Mouse (Mus musculus) frontal cortex, postnatal 10 days (tissue): ENCODE data around the gene Bicral.
"Not testable (repeated sequence)": the region's sequence is repeated elsewhere in the genome, so short reads cannot be mapped to it uniquely, and the experiment has no call there.

Experiments
- DNase-seq, 2 experiments: peaks; one replicate each; pipeline ENCODE4 v3.0.0; 2022; ENCODE audit warnings: low spot score in 2 of 2, mixed read lengths in 1 of 2

The Bicral gene

GRCm38 (mm10) chr17:46875626-46876025, 17.3 kb upstream of the Bicral start:
- no peak for DNase-seq

- no peak for DNase-seq
Observed at GRCm38 (mm10) chr17:46874133-46874532, 15.9 kb upstream of the Bicral start.

- DNase-seq: no peak
Observed at GRCm38 (mm10) chr17:46872806-46873205, 14.5 kb upstream of the Bicral start.

- no peak for DNase-seq
Observed at GRCm38 (mm10) chr17:46870913-46871312, 12.6 kb upstream of the Bicral start.

GRCm38 (mm10) chr17:46870204-46870798, 12.0 kb upstream of the Bicral start:
- DNase-seq: no peak

GRCm38 (mm10) chr17:46866836-46867235, 8.6 kb upstream of the Bicral start:
- no peak for DNase-seq

GRCm38 (mm10) chr17:46864566-46865195, 6.4 kb upstream of the Bicral start:
- no peak for DNase-seq

- no peak for DNase-seq
Observed at GRCm38 (mm10) chr17:46860120-46860519, 1.8 kb upstream of the Bicral start.

GRCm38 (mm10) chr17:46858749-46859444, 615 bp upstream of the Bicral start:
- no peak for DNase-seq

GRCm38 (mm10) chr17:46857361-46857902, 850 bp downstream of the Bicral start:
- DNase-seq: peak; percentile 77 to 81

- peak; percentile 57 to 79 for DNase-seq
Observed at GRCm38 (mm10) chr17:46856471-46857360, 1.6 kb downstream of the Bicral start.

- no peak for DNase-seq
Observed at GRCm38 (mm10) chr17:46856107-46856388, 2.2 kb downstream of the Bicral start.

GRCm38 (mm10) chr17:46855328-46856106, 2.8 kb downstream of the Bicral start:
- DNase-seq: no peak

GRCm38 (mm10) chr17:46854640-46855110, 3.6 kb downstream of the Bicral start:
- DNase-seq: no peak

GRCm38 (mm10) chr17:46854096-46854495, 4.2 kb downstream of the Bicral start:
- DNase-seq: no peak

GRCm38 (mm10) chr17:46853281-46853680, 5.0 kb downstream of the Bicral start:
- peak; percentile 49 to 60 for DNase-seq

- DNase-seq: no peak
Observed at GRCm38 (mm10) chr17:46852725-46853124, 5.6 kb downstream of the Bicral start.

- DNase-seq: no peak
Observed at GRCm38 (mm10) chr17:46847206-46847605, 11.1 kb downstream of the Bicral start.

GRCm38 (mm10) chr17:46846573-46846972, 11.7 kb downstream of the Bicral start:
- DNase-seq: not testable (repeated sequence)

- no peak for DNase-seq
Observed at GRCm38 (mm10) chr17:46845262-46845661, 13.0 kb downstream of the Bicral start.

GRCm38 (mm10) chr17:46844811-46845210, 13.5 kb downstream of the Bicral start:
- no peak for DNase-seq
